Mouse (Mus musculus) embryonic fibroblast, embryonic 13.5 days (primary cell): ENCODE measurements at regions not wholly inside any gene's neighbourhood (a gene's known extent, or its start where the extent isn't known, plus 50 kb on each side); places are given as distances from the start of the nearest gene placed in this dataset.

Experiments used
- CTCF ChIP-seq: IDR thresholded peaks from 2 replicates; pipeline ENCODE4 v1.5.1; 2011; ENCODE audit warnings: mild to moderate bottlenecking, control low read depth, low read length, moderate library complexity, borderline replicate concordance; ENCODE audit not compliant: insufficient read depth
- POLR2A ChIP-seq: IDR thresholded peaks from 2 replicates; pipeline ENCODE4 v1.6.1; 2011; ENCODE audit warnings: low read depth, mild to moderate bottlenecking, control low read depth, low read length, moderate library complexity

GRCm38 (mm10) chr2:78393090-78393489, 446.9 kb upstream of the Cwc22 start:
- TF ChIP-seq CTCF (no peak), POLR2A (no peak)
